Mouse (Mus musculus): ENCODE measurements at regions not wholly inside any gene's neighbourhood (a gene's known extent, or its start where the extent isn't known, plus 50 kb on each side); places are given as distances from the start of the nearest gene placed in this dataset.

DNA sequence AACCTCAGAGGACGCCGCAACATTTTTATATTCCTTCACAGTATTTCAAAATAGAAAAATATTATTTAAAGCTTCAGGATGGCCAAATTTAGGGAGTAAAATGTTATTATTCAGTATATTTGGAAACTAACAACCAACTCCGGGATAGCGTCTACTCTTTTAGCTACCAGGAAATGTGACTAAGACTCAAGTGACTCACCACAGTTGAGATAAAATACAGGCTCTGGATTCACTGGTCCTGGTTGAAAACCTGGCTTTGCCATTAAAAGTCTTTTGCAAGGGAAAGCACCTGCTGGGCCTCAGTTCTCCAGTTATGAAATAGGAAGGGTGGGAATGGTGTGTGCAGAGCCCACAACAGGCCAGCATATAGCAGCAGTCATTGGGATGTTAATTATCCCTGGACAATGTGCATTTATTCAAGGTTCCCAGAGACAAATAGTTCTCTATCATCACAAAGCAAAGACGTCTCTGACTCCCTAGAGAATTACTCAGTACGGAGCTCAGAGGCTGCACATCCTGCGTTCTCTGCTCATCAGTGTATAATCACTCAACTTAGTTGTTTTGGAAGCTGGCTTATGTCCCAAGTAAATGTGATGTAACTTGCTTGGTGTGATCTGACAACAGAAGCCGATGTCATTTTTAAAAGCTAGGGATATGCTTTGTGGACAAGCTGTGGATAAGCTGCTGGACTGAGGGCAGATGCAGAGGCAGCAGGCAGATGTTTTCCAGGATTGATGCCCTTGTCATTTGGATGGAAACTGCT, 73.9 kb upstream of the Kit start:
- 76% methylated on average over 8 of the region's 8 CpGs for WGBS

DNA sequence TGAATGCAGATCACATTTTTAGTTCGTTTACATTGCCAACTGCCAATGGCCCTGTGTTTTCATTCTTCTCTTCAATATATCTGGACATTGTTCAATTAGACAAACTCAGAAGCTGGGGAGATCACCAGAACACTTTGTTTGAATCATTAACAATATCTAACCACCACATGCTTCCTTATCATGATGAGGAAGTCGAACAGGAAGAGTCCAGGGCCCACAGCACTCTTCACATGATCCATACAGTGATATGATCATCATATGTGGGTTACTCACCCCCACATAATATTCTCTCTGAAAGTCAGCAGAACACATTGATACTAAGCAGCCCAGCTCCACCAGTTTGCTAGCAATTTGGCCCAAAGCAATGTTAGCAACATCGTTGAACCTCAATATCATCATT, 71.0 kb upstream of the Kit start:
- Histone ChIP-seq H3K4me1 (ENCODE audit: control insufficient read depth, insufficient read depth, low read length) (no peaks in the 10 kb centered on the region), H3K27me3 (replicated peaks; ENCODE audit: control insufficient read depth, insufficient read depth, low read length) (no peaks in the 10 kb centered on the region), H3K4me3 (ENCODE audit: insufficient read depth, low read depth, low read length) (no peak overlapping the region), H3K36me3 (ENCODE audit: control insufficient read depth, insufficient read depth, low read length) (no peaks in the 10 kb centered on the region), H3K27ac (ENCODE audit: insufficient read depth, low read depth, low read length) (no peak overlapping the region)
- TF ChIP-seq POLR2A (IDR thresholded peaks at IDR 0.05; ENCODE audit: low read depth, low read length), result no peak
- no peak for TF ChIP-seq CTCF (conservative IDR thresholded peaks at IDR 0.05; ENCODE audit: insufficient read depth, insufficient read length, low read depth, low read length)
- 87% methylated on average over 3 of the region's 3 CpGs for WGBS
- no peak for DNase-seq

More for the DNA sequence above, 73.9 kb upstream of the Kit start:
- Histone ChIP-seq H3K4me1 (ENCODE audit: control insufficient read depth, insufficient read depth, low read length) (no peaks in the 10 kb centered on the region), H3K36me3 (ENCODE audit: control insufficient read depth, insufficient read depth, low read length) (no peaks in the 10 kb centered on the region), H3K27me3 (replicated peaks; ENCODE audit: control insufficient read depth, insufficient read depth, low read length) (no peaks in the 10 kb centered on the region), H3K4me3 (ENCODE audit: insufficient read depth, low read depth, low read length) (no peak overlapping the region), H3K27ac (ENCODE audit: insufficient read depth, low read depth, low read length) (no peak overlapping the region)
- TF ChIP-seq CTCF (conservative IDR thresholded peaks at IDR 0.05; ENCODE audit: insufficient read depth, insufficient read length, low read depth, low read length), result no peak
- no peak for TF ChIP-seq POLR2A (IDR thresholded peaks at IDR 0.05; ENCODE audit: low read depth, low read length)
- no peak for DNase-seq

DNA sequence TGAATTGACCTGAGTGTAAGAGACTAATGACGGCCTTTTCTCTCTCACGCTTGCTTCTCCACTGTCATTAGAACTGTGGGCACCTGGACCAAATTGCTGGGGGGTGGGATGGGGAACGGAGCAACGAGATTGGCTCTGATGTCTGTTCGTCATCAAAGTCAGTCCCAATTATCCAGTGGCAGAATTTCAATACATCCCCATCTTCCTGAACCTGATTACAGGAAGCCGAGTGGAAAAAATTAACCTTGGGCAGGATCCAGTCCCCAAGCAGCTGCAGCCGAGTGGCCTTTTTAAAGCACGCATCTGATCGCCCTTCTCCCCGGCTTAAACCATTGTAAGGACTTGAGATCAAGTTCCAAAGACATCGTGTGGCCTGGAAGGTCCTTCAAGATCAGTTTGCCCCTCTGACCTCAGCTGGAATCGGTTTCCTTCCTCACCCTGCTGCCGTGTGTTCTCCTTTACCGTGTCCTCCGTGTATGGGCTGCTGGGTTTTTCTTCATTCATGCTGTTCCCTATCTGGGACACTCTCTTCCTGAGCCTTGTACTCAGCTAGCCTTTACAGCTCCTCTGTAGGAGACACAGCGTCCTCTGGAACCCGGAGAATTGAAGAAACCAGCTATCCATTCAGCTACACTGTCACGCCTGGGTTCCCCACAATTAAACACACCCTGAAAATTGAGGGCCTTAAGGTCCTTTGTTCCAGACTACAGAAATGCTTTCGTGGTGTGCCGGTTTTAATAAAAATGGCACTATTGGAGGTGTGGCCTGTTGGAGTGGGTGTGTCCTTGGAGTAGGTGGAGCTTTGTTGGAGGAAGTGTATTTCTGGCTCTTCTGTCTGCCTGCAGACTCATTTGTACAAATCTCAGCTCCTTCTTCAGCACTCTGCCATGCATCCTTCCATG, 61.9 kb upstream of the Kit start:
- TF ChIP-seq CTCF (conservative IDR thresholded peaks at IDR 0.05; ENCODE audit: insufficient read depth, insufficient read length, low read depth, low read length), result no peak
- TF ChIP-seq POLR2A (IDR thresholded peaks at IDR 0.05; ENCODE audit: low read depth, low read length), result no peak
- H3K27me3 ChIP-seq (replicated peaks; ENCODE audit: control insufficient read depth, insufficient read depth, low read length), result no peaks in the 10 kb centered on the region
- no peaks in the 10 kb centered on the region for H3K36me3 ChIP-seq (ENCODE audit: control insufficient read depth, insufficient read depth, low read length)
- H3K4me1 ChIP-seq (ENCODE audit: control insufficient read depth, insufficient read depth, low read length), result no peaks in the 10 kb centered on the region
- no peak for DNase-seq
- 61% methylated on average over 20 of the region's 20 CpGs for WGBS
- H3K4me3 ChIP-seq (ENCODE audit: insufficient read depth, low read depth, low read length), result no peak overlapping the region
- no peak overlapping the region for H3K27ac ChIP-seq (ENCODE audit: insufficient read depth, low read depth, low read length)

DNA sequence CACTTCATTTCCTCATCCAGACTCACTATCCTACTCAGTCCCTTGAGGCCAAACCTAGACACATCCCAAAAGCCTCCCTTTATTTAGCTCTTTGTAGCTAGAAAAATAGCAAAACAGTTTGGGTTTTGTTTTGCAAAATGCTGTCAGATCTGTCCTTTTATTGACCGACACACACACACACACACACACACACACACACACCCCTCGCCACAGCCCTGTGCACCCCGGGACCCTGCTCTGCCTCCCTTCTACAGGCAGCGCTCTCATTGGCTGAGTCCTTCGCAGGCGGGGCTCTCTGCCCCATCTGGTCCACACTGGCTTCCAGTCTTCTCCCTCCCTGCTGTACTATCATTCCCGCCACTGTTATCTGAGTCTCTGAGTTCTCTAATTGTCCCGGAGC, 56.5 kb upstream of the Kit start:
- WGBS, result 43% methylated on average over 8 of the region's 8 CpGs
- no peak for DNase-seq
- H3K27me3 ChIP-seq (replicated peaks; ENCODE audit: control insufficient read depth, insufficient read depth, low read length), result no peaks in the 10 kb centered on the region
- no peaks in the 10 kb centered on the region for H3K36me3 ChIP-seq (ENCODE audit: control insufficient read depth, insufficient read depth, low read length)
- no peak for TF ChIP-seq POLR2A (IDR thresholded peaks at IDR 0.05; ENCODE audit: low read depth, low read length)
- no peak for TF ChIP-seq CTCF (conservative IDR thresholded peaks at IDR 0.05; ENCODE audit: insufficient read depth, insufficient read length, low read depth, low read length)
- H3K27ac ChIP-seq (ENCODE audit: insufficient read depth, low read depth, low read length), result no peak overlapping the region
- no peaks in the 10 kb centered on the region for H3K4me1 ChIP-seq (ENCODE audit: control insufficient read depth, insufficient read depth, low read length)
- no peak overlapping the region for H3K4me3 ChIP-seq (ENCODE audit: insufficient read depth, low read depth, low read length)

DNA sequence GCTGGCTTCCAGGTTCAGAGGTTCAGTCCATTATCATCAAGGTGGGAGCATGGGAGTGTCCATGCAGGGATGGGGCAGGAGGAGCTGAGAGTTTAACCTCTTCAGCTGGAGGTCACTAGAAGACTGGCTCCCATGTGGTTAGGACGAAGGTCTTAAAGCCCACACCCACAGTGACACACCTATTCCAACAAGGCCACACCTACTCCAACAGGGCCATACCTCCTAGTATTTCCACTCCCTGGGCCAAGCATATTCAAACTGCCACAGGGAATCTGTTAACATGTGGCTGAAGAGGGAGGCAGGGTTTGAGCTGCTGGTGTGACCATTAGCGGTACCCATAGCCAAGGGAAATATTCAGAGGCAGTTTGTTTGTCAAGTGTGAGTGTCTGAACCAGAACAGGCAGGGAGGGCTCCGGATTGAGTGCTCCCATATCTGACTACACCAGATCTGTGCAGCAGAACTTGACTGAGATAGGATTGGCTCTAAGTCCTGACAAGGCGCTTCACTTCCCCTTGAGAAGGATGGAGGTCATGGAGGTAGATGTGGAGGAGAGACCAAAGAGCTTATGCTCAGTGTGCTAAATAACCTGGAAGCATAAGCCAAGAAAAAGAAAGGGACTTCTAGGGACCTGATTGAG, 51.6 kb upstream of the Kit start:
- TF ChIP-seq CTCF (conservative IDR thresholded peaks at IDR 0.05; ENCODE audit: insufficient read depth, insufficient read length, low read depth, low read length) (no peak), POLR2A (IDR thresholded peaks at IDR 0.05; ENCODE audit: low read depth, low read length) (no peak)

More for the DNA sequence above, 51.6 kb upstream of the Kit start:
- Histone ChIP-seq H3K36me3 (ENCODE audit: control insufficient read depth, insufficient read depth, low read length) (no peaks in the 10 kb centered on the region), H3K4me3 (ENCODE audit: insufficient read depth, low read depth, low read length) (no peak overlapping the region), H3K27me3 (replicated peaks; ENCODE audit: control insufficient read depth, insufficient read depth, low read length) (no peaks in the 10 kb centered on the region), H3K4me1 (ENCODE audit: control insufficient read depth, insufficient read depth, low read length) (no peaks in the 10 kb centered on the region), H3K27ac (ENCODE audit: insufficient read depth, low read depth, low read length) (no peak overlapping the region)
- DNase-seq, result no peak
- WGBS, result 95% methylated on average over 4 of the region's 4 CpGs

All from kidney, adult 2 months (tissue).